Mouse (Mus musculus): ENCODE data around the gene Tbx15. TPM values are rescaled to one million over a fixed set of nuclear protein-coding genes. Genes with fewer than 3 reads are reported as not detected.

Gene Tbx15
- polyA plus RNA-seq, 2 experiments, result 0.06 TPM; not detected in 1

DNA sequence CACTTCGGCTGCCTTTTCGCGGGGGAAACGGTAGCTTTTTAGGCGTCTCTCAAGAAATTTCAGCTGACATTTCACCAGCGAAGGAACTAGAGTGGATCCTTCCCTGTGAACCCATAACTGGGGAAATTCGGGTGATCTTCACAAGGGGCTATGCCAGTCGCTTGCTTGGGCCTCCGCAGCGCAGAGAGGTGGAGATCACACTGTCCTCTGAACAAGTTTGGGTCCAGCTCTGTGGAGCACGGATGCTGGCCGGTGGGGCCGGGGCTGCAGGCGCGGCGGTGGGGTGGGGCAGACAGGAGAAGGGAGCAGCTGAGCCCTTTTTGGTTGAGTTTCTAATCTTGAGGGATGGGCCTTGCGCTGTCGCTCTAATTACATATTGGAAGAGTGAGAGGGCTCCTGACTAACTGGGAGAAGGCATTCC is 21.2 kb downstream of the Tbx15 start:
- H3K4me1 ChIP-seq (replicated peaks; ENCODE audit: control insufficient read depth in 2 of 2, insufficient read depth in 2 of 2, low read length in 1 of 2), result no peaks in the 10 kb centered on the region
- H3K27ac ChIP-seq, result no peak overlapping the region
- no peak overlapping the region for H3K4me3 ChIP-seq (ENCODE audit: insufficient read depth in 1 of 2, low read depth in 2 of 2, low read length in 2 of 2)
- no peak overlapping the region for H3K9ac ChIP-seq (replicated peaks)
- no peak for DNase-seq (ENCODE audit: low read depth in 3 of 3, low spot score in 3 of 3)
- no peak overlapping the region for H3K4me2 ChIP-seq (ENCODE audit: low read depth)
- no peak for TF ChIP-seq CTCF (IDR thresholded peaks at IDR 0.05; ENCODE audit: low read depth)
- no peak for TF ChIP-seq EP300 (IDR thresholded peaks at IDR 0.05; ENCODE audit: low read depth)
- 4% methylated on average over 18 of the region's 18 CpGs for whole genome bisulfite sequencing (ENCODE audit: insufficient replicate concordance)
- ATAC-seq (ENCODE audit: insufficient read depth), result no peak
- H3K36me3 ChIP-seq (replicated peaks; ENCODE audit: control insufficient read depth, insufficient read depth, low read depth), result no peaks in the 10 kb centered on the region
- peaks cover 69% of the 10 kb centered on the region for H3K27me3 ChIP-seq (ENCODE audit: control insufficient read depth, insufficient read depth, low read length)
- H3K9me3 ChIP-seq (ENCODE audit: control insufficient read depth, low read length), result no peaks in the 10 kb centered on the region

DNA sequence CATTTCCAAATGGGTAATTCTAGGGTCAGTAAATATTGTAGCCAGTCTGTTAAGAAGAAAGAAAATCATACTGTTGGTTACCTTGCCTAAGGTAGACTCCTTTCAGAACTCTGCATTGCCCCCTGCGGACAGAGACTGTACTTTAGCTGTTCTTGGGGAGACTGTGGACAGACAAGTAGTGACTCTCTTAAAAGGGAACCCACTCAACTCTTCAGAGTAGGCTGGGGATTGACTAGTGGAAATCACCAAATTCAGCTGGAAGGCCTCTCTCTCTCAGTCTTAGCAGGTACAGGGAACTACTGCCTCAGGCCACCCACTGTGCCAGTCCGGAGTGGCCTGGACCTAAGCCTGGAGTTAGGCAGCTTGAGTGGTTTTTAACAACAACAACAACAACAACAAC is 21.8 kb downstream of the Tbx15 start:
- TF ChIP-seq CTCF (IDR thresholded peaks at IDR 0.05; ENCODE audit: low read depth), result no peak
- Histone ChIP-seq H3K36me3 (replicated peaks; ENCODE audit: control insufficient read depth, insufficient read depth, low read depth) (no peaks in the 10 kb centered on the region), H3K27ac (no peak overlapping the region), H3K9ac (replicated peaks) (no peak overlapping the region), H3K27me3 (ENCODE audit: control insufficient read depth, insufficient read depth, low read length) (peaks cover 63% of the 10 kb centered on the region), H3K4me2 (ENCODE audit: low read depth) (no peak overlapping the region), H3K4me1 (replicated peaks; ENCODE audit: control insufficient read depth in 2 of 2, insufficient read depth in 2 of 2, low read length in 1 of 2) (no peaks in the 10 kb centered on the region), H3K4me3 (ENCODE audit: insufficient read depth in 1 of 2, low read depth in 2 of 2, low read length in 2 of 2) (no peak overlapping the region), H3K9me3 (ENCODE audit: control insufficient read depth, low read length) (no peaks in the 10 kb centered on the region)
- 13% methylated on average over 2 of the region's 2 CpGs for WGBS (ENCODE audit: insufficient replicate concordance)
- DNase-seq (ENCODE audit: low read depth in 3 of 3, low spot score in 3 of 3) (no peak), ATAC-seq (ENCODE audit: insufficient read depth) (no peak)

DNA sequence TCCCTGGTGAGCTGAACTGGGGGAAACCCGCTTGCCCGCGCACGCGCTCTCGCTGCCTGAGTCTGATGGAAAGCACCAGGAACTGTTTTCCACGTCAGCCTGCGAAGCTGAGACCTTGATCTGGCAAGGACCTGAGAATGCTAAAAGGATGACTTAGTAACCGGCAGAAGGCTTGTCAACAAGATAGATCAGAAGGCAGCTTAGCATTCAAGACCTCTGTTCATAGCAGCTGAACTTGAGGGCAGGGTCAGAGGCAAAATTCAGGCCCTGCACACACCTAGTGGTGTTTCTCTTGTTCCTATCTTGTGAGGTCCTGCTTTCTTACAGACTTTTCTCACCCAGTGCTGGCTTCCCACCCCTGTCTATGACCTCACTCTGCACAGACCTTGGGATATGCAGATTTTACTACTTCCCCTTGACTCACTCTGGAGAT is 23.3 kb downstream of the Tbx15 start:
- no peak overlapping the region for H3K27ac ChIP-seq
- peaks cover 48% of the 10 kb centered on the region for H3K27me3 ChIP-seq (ENCODE audit: control insufficient read depth, insufficient read depth, low read length)
- ATAC-seq (ENCODE audit: insufficient read depth) (no peak), DNase-seq (ENCODE audit: low read depth in 3 of 3, low spot score in 3 of 3) (no peak)
- H3K36me3 ChIP-seq (replicated peaks; ENCODE audit: control insufficient read depth, insufficient read depth, low read depth), result no peaks in the 10 kb centered on the region
- no peaks in the 10 kb centered on the region for H3K4me1 ChIP-seq (replicated peaks; ENCODE audit: control insufficient read depth in 2 of 2, insufficient read depth in 2 of 2, low read length in 1 of 2)
- no peak overlapping the region for H3K4me2 ChIP-seq (ENCODE audit: low read depth)
- H3K4me3 ChIP-seq (ENCODE audit: insufficient read depth in 1 of 2, low read depth in 2 of 2, low read length in 2 of 2), result no peak overlapping the region
- TF ChIP-seq CTCF (IDR thresholded peaks at IDR 0.05; ENCODE audit: low read depth) (no peak), EP300 (IDR thresholded peaks at IDR 0.05; ENCODE audit: low read depth) (no peak)
- 24% methylated on average over 9 of the region's 9 CpGs for WGBS (ENCODE audit: insufficient replicate concordance)
- no peaks in the 10 kb centered on the region for H3K9me3 ChIP-seq (ENCODE audit: control insufficient read depth, low read length)
- no peak overlapping the region for H3K9ac ChIP-seq (replicated peaks)

GRCm38 (mm10) chr3:99264695-99265094 is 24.5 kb downstream of the Tbx15 start:
- DNase-seq (ENCODE audit: low read depth in 3 of 3, low spot score in 3 of 3), result no peak
- no peaks in the 10 kb centered on the region for H3K9me3 ChIP-seq (ENCODE audit: control insufficient read depth, low read length)
- H3K9ac ChIP-seq (replicated peaks), result no peak overlapping the region
- TF ChIP-seq EP300 (IDR thresholded peaks at IDR 0.05; ENCODE audit: low read depth) (no peak), CTCF (IDR thresholded peaks at IDR 0.05; ENCODE audit: low read depth) (no peak)
- H3K4me3 ChIP-seq (ENCODE audit: insufficient read depth in 1 of 2, low read depth in 2 of 2, low read length in 2 of 2), result no peak overlapping the region
- H3K4me2 ChIP-seq (ENCODE audit: low read depth), result no peak overlapping the region
- peaks cover 37% of the 10 kb centered on the region for H3K27me3 ChIP-seq (ENCODE audit: control insufficient read depth, insufficient read depth, low read length)
- no peaks in the 10 kb centered on the region for H3K4me1 ChIP-seq (replicated peaks; ENCODE audit: control insufficient read depth in 2 of 2, insufficient read depth in 2 of 2, low read length in 1 of 2)
- H3K36me3 ChIP-seq (replicated peaks; ENCODE audit: control insufficient read depth, insufficient read depth, low read depth), result no peaks in the 10 kb centered on the region
- no peak overlapping the region for H3K27ac ChIP-seq
- no peak for ATAC-seq (ENCODE audit: insufficient read depth)
- 18% methylated on average over 7 of the region's 7 CpGs for WGBS (ENCODE audit: insufficient replicate concordance)

GRCm38 (mm10) chr3:99266752-99267303 is 26.6 kb downstream of the Tbx15 start:
- Histone ChIP-seq H3K4me2 (ENCODE audit: low read depth) (no peak overlapping the region), H3K9ac (replicated peaks) (no peak overlapping the region), H3K9me3 (ENCODE audit: control insufficient read depth, low read length) (no peaks in the 10 kb centered on the region), H3K36me3 (replicated peaks; ENCODE audit: control insufficient read depth, insufficient read depth, low read depth) (no peaks in the 10 kb centered on the region), H3K27me3 (ENCODE audit: control insufficient read depth, insufficient read depth, low read length) (peaks cover 19% of the 10 kb centered on the region), H3K4me3 (ENCODE audit: insufficient read depth in 1 of 2, low read depth in 2 of 2, low read length in 2 of 2) (no peak overlapping the region), H3K4me1 (replicated peaks; ENCODE audit: control insufficient read depth in 2 of 2, insufficient read depth in 2 of 2, low read length in 1 of 2) (no peaks in the 10 kb centered on the region), H3K27ac (no peak overlapping the region)
- WGBS (ENCODE audit: insufficient replicate concordance), result 40% methylated on average over 10 of the region's 10 CpGs
- no peak for TF ChIP-seq EP300 (IDR thresholded peaks at IDR 0.05; ENCODE audit: low read depth)
- no peak for TF ChIP-seq CTCF (IDR thresholded peaks at IDR 0.05; ENCODE audit: low read depth)
- ATAC-seq (ENCODE audit: insufficient read depth), result no peak
- no peak for DNase-seq (ENCODE audit: low read depth in 3 of 3, low spot score in 3 of 3)
